Mouse (Mus musculus): Measurements from ENCODE around the gene Zdhhc3. TPM values are rescaled to one million over a fixed set of nuclear protein-coding genes. Genes with fewer than 3 reads are reported as not detected.

The Zdhhc3 gene
- polyA plus RNA-seq, 2 experiments = 18.3 to 21.9 TPM

DNA sequence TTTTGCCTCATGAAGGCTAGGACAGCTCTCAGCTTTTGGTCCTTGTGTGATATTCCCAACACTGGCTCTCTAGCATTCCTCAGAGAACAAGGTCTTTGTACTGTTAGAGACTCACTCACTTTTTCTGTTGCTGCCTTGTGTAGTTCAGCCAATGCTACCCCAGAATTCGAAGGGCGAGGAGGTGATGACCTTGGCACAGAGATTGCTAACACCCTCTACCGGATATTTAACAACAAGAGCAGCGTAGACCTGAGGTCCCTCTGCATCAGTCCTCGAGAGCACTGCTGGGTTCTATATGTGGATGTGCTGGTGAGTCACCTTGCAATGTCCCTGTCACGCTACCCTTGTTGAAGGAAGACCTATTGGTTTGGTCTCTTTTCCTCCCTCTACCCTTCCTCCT, 14.7 kb upstream of the Zdhhc3 start:
- Histone ChIP-seq H3K9ac (replicated peaks) (no peak overlapping the region), H3K9me3 (ENCODE audit: control insufficient read depth, low read length) (no peaks in the 10 kb centered on the region), H3K4me1 (replicated peaks; ENCODE audit: control insufficient read depth in 2 of 2, insufficient read depth in 2 of 2, low read length in 1 of 2) (peaks cover 12 to 14% of the 10 kb centered on the region in 2 experiments), H3K27me3 (ENCODE audit: control insufficient read depth, insufficient read depth, low read length) (no peaks in the 10 kb centered on the region), H3K36me3 (replicated peaks; ENCODE audit: control insufficient read depth, insufficient read depth, low read depth) (peaks cover 53% of the 10 kb centered on the region), H3K27ac (no peak overlapping the region), H3K4me3 (ENCODE audit: insufficient read depth in 1 of 2, low read depth in 2 of 2, low read length in 2 of 2) (no peak overlapping the region), H3K4me2 (ENCODE audit: low read depth) (no peak overlapping the region)
- TF ChIP-seq CTCF (IDR thresholded peaks at IDR 0.05; ENCODE audit: low read depth) (no peak), EP300 (IDR thresholded peaks at IDR 0.05; ENCODE audit: low read depth) (no peak)
- no peak for ATAC-seq (ENCODE audit: insufficient read depth)
- WGBS (ENCODE audit: insufficient replicate concordance) = 88% methylated on average over 6 of the region's 6 CpGs
- DNase-seq (ENCODE audit: low read depth in 3 of 3, low spot score in 3 of 3) = no peak

- H3K27ac ChIP-seq = peak overlapping the region; percentile 59
- ATAC-seq (ENCODE audit: insufficient read depth) (peak; percentile 68), DNase-seq (ENCODE audit: low read depth in 3 of 3, low spot score in 3 of 3) (no peak)
- H3K36me3 ChIP-seq (replicated peaks; ENCODE audit: control insufficient read depth, insufficient read depth, low read depth) = peaks cover 40% of the 10 kb centered on the region
- peak overlapping the region; percentile 35 for H3K4me2 ChIP-seq (ENCODE audit: low read depth)
- no peak overlapping the region for H3K4me3 ChIP-seq (ENCODE audit: insufficient read depth in 1 of 2, low read depth in 2 of 2, low read length in 2 of 2)
- peaks cover 12 to 14% of the 10 kb centered on the region in 2 experiments for H3K4me1 ChIP-seq (replicated peaks; ENCODE audit: control insufficient read depth in 2 of 2, insufficient read depth in 2 of 2, low read length in 1 of 2)
- H3K27me3 ChIP-seq (ENCODE audit: control insufficient read depth, insufficient read depth, low read length) = no peaks in the 10 kb centered on the region
- no peak; the same call in 1 of the 2 replicates for TF ChIP-seq EP300 (IDR thresholded peaks at IDR 0.05; ENCODE audit: low read depth)
- TF ChIP-seq CTCF (IDR thresholded peaks at IDR 0.05; ENCODE audit: low read depth) = no peak
- 19% methylated on average over 2 of the region's 2 CpGs for WGBS (ENCODE audit: insufficient replicate concordance)
- no peaks in the 10 kb centered on the region for H3K9me3 ChIP-seq (ENCODE audit: control insufficient read depth, low read length)
- no peak overlapping the region for H3K9ac ChIP-seq (replicated peaks)
These were observed 11.5 kb upstream of the Zdhhc3 start for GRCm38 (mm10) chr9:123124413-123124981.

GRCm38 (mm10) chr9:123123571-123124412, 10.8 kb upstream of the Zdhhc3 start:
- 62% methylated on average over 6 of the region's 6 CpGs for WGBS (ENCODE audit: insufficient replicate concordance)
- DNase-seq (ENCODE audit: low read depth in 3 of 3, low spot score in 3 of 3) = no peak
- Histone ChIP-seq H3K4me3 (ENCODE audit: insufficient read depth in 1 of 2, low read depth in 2 of 2, low read length in 2 of 2) (no peak overlapping the region), H3K9me3 (ENCODE audit: control insufficient read depth, low read length) (no peaks in the 10 kb centered on the region), H3K27ac (peak overlapping the region; percentile 59), H3K4me1 (replicated peaks; ENCODE audit: control insufficient read depth in 2 of 2, insufficient read depth in 2 of 2, low read length in 1 of 2) (peaks cover 12 to 14% of the 10 kb centered on the region in 2 experiments), H3K9ac (replicated peaks) (no peak overlapping the region), H3K4me2 (ENCODE audit: low read depth) (peak overlapping the region; percentile 35), H3K27me3 (ENCODE audit: control insufficient read depth, insufficient read depth, low read length) (no peaks in the 10 kb centered on the region), H3K36me3 (replicated peaks; ENCODE audit: control insufficient read depth, insufficient read depth, low read depth) (peaks cover 40% of the 10 kb centered on the region)
- TF ChIP-seq CTCF (IDR thresholded peaks at IDR 0.05; ENCODE audit: low read depth) = peak; percentile 83
- TF ChIP-seq EP300 (IDR thresholded peaks at IDR 0.05; ENCODE audit: low read depth) = no peak
- ATAC-seq (ENCODE audit: insufficient read depth) = peak; percentile 75

DNA sequence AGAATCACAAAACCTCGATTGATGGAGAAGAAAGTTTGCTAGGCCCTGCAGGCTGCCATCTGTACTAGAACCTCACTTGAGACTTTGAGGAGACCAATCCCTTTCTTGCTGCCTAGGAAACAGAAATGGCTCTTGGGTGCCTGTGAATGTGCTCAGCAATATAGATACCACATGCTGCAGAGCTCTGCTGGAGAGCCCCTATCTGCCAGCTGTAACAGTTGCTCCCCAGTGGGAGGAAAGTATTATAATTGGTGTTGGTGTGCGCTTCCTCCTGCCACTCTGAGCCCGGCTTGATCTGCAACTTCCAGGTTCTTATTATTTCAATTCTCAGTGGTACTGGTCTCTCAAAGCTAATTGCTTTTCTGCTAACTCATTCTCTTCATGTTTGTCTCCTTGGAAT, 10.0 kb upstream of the Zdhhc3 start:
- Histone ChIP-seq H3K9ac (replicated peaks) (no peak overlapping the region), H3K4me3 (ENCODE audit: insufficient read depth in 1 of 2, low read depth in 2 of 2, low read length in 2 of 2) (no peak overlapping the region), H3K9me3 (ENCODE audit: control insufficient read depth, low read length) (no peaks in the 10 kb centered on the region), H3K4me1 (replicated peaks; ENCODE audit: control insufficient read depth in 2 of 2, insufficient read depth in 2 of 2, low read length in 1 of 2) (peaks cover 12 to 14% of the 10 kb centered on the region in 2 experiments), H3K36me3 (replicated peaks; ENCODE audit: control insufficient read depth, insufficient read depth, low read depth) (peaks cover 36% of the 10 kb centered on the region), H3K27ac (no peak overlapping the region), H3K27me3 (ENCODE audit: control insufficient read depth, insufficient read depth, low read length) (no peaks in the 10 kb centered on the region), H3K4me2 (ENCODE audit: low read depth) (no peak overlapping the region)
- WGBS (ENCODE audit: insufficient replicate concordance) = 77% methylated on average over 3 of the region's 3 CpGs
- DNase-seq (ENCODE audit: low read depth in 3 of 3, low spot score in 3 of 3) = no peak
- TF ChIP-seq CTCF (IDR thresholded peaks at IDR 0.05; ENCODE audit: low read depth) = no peak
- no peak for TF ChIP-seq EP300 (IDR thresholded peaks at IDR 0.05; ENCODE audit: low read depth)
- no peak for ATAC-seq (ENCODE audit: insufficient read depth)

- Histone ChIP-seq H3K4me1 (replicated peaks; ENCODE audit: control insufficient read depth in 2 of 2, insufficient read depth in 2 of 2, low read length in 1 of 2) (peaks cover 15 to 17% of the 10 kb centered on the region in 2 experiments), H3K4me3 (ENCODE audit: insufficient read depth in 1 of 2, low read depth in 2 of 2, low read length in 2 of 2) (no peak overlapping the region), H3K4me2 (ENCODE audit: low read depth) (no peak overlapping the region), H3K27ac (no peak overlapping the region), H3K36me3 (replicated peaks; ENCODE audit: control insufficient read depth, insufficient read depth, low read depth) (peaks cover 20% of the 10 kb centered on the region), H3K9ac (replicated peaks) (no peak overlapping the region), H3K27me3 (ENCODE audit: control insufficient read depth, insufficient read depth, low read length) (no peaks in the 10 kb centered on the region), H3K9me3 (ENCODE audit: control insufficient read depth, low read length) (no peaks in the 10 kb centered on the region)
- ATAC-seq (ENCODE audit: insufficient read depth) = no peak
- DNase-seq (ENCODE audit: low read depth in 3 of 3, low spot score in 3 of 3) = no peak
- 85% methylated on average over 1 of the region's 1 CpGs for WGBS (ENCODE audit: insufficient replicate concordance)
- no peak for TF ChIP-seq EP300 (IDR thresholded peaks at IDR 0.05; ENCODE audit: low read depth)
- TF ChIP-seq CTCF (IDR thresholded peaks at IDR 0.05; ENCODE audit: low read depth) = no peak
These were observed 2.6 kb upstream of the Zdhhc3 start for GRCm38 (mm10) chr9:123115566-123115965.
